Mouse (Mus musculus): ENCODE data around the gene Gm15517. TPM values are rescaled to one million over a fixed set of nuclear protein-coding genes. Genes with fewer than 3 reads are reported as not detected.
A peak's percentile ranks its signal among the peaks of the same experiment; 100 is the strongest.
"Not testable (repeated sequence)": the region's sequence is repeated elsewhere in the genome, so short reads cannot be mapped to it uniquely, and the experiment has no call there.

Gm15517 gene
- polyA plus RNA-seq, 1 experiment from 2014 or later: not detected

DNA sequence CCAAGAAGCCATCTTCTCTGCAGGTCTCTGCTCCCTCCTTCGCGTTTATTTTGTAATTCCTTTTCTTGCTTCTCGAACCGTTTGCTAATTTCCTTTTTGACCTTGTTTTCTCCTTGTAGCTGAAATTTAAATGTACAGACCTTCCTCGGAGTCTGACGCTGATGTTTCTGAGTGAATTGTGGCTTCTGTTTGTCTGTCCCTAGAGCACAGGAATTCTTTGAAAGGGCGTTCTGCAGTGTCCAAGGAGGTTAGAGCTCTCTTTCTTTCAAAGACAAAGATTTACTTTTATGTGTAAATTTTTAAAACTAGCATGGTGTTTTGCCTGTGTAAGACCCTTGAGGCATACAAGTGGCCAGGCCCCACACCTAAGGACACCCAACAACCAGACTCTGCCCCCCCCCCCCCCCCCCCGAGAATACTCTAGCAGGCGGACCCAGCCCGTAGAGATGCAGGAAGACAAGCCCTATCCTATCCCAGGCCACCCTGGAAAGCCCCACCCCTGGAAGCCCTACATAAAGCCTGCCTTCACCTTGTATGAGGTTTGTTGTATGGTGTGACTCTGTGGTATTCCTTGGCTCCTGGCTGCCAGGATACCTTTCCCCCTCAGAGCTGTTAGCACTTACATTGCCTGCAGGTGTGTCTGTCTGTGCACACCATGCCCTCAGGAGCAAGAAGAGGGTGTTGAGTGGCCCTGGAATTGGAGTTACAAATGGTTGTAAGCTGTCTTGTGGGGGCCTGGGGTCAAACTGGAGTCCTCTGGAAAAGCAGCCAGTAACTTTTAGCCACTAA lies 15.4 kb downstream of the Gm15517 start:
- Histone ChIP-seq H3K4me1 (replicated peaks; ENCODE audit: control insufficient read depth, insufficient read depth, low read length) (no peaks in the 10 kb centered on the region), H3K4me3 (replicated peaks; ENCODE audit: low read length) (no peak overlapping the region), H3K27me3 (ENCODE audit: control insufficient read depth, insufficient read depth, low read length) (no peaks in the 10 kb centered on the region), H3K27ac (no peak overlapping the region), H3K36me3 (replicated peaks; ENCODE audit: control insufficient read depth, insufficient read depth) (no peaks in the 10 kb centered on the region), H3K9me3 (ENCODE audit: control insufficient read depth, low read length) (no peaks in the 10 kb centered on the region), H3K4me2 (replicated peaks) (no peak overlapping the region), H3K9ac (no peak overlapping the region)
- 68% methylated on average over 8 of the region's 10 CpGs for WGBS
- ATAC-seq (ENCODE audit: low FRiP score) (no peak), DNase-seq (ENCODE audit: low spot score) (no peak)

GRCm38 (mm10) chr7:44277250-44277622 lies 16.0 kb downstream of the Gm15517 start:
- no peaks in the 10 kb centered on the region for H3K9me3 ChIP-seq (ENCODE audit: control insufficient read depth, low read length)
- H3K4me2 ChIP-seq (replicated peaks): no peak overlapping the region
- WGBS: 39% methylated on average over 2 of the region's 2 CpGs
- no peaks in the 10 kb centered on the region for H3K4me1 ChIP-seq (replicated peaks; ENCODE audit: control insufficient read depth, insufficient read depth, low read length)
- no peak overlapping the region for H3K4me3 ChIP-seq (replicated peaks; ENCODE audit: low read length)
- ATAC-seq (ENCODE audit: low FRiP score) (no peak), DNase-seq (ENCODE audit: low spot score) (no peak)
- no peaks in the 10 kb centered on the region for H3K27me3 ChIP-seq (ENCODE audit: control insufficient read depth, insufficient read depth, low read length)
- H3K9ac ChIP-seq: no peak overlapping the region
- no peaks in the 10 kb centered on the region for H3K36me3 ChIP-seq (replicated peaks; ENCODE audit: control insufficient read depth, insufficient read depth)
- H3K27ac ChIP-seq: no peak overlapping the region

- H3K27ac ChIP-seq: no peak overlapping the region
- H3K9ac ChIP-seq: no peak overlapping the region
- ATAC-seq (ENCODE audit: low FRiP score): no peak
- 67% methylated on average over 1 of the region's 1 CpGs for WGBS
- H3K36me3 ChIP-seq (replicated peaks; ENCODE audit: control insufficient read depth, insufficient read depth): no peaks in the 10 kb centered on the region
- no peaks in the 10 kb centered on the region for H3K27me3 ChIP-seq (ENCODE audit: control insufficient read depth, insufficient read depth, low read length)
- H3K4me1 ChIP-seq (replicated peaks; ENCODE audit: control insufficient read depth, insufficient read depth, low read length): no peaks in the 10 kb centered on the region
- H3K4me2 ChIP-seq (replicated peaks): no peak overlapping the region
- no peak overlapping the region for H3K4me3 ChIP-seq (replicated peaks; ENCODE audit: low read length)
- no peaks in the 10 kb centered on the region for H3K9me3 ChIP-seq (ENCODE audit: control insufficient read depth, low read length)
- no peak for DNase-seq (ENCODE audit: low spot score)
Observed at GRCm38 (mm10) chr7:44280959-44281358, 19.7 kb downstream of the Gm15517 start.

DNA sequence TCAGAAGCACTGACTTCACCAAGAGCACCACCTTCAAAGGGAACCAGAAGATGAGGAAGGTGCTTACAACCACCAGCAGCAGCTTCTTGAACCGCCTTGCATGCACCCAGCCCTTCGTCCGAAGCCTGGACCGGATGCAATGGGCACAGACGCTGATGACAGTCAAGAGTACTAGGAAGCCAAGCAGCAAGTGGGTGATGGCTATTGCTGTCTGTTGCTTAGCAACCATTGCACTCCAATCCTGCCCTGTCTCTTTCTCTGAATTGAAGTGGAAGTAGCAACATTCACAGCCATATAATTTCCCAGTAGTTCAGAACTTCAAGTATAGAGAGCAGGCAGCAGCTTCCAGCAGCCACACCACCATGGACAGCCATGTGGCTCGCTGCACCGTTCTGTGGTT lies 20.3 kb downstream of the Gm15517 start:
- H3K4me3 ChIP-seq (replicated peaks; ENCODE audit: low read length): no peak overlapping the region
- no peak for DNase-seq (ENCODE audit: low spot score)
- H3K27ac ChIP-seq: no peak overlapping the region
- H3K36me3 ChIP-seq (replicated peaks; ENCODE audit: control insufficient read depth, insufficient read depth): no peaks in the 10 kb centered on the region
- 67% methylated on average over 7 of the region's 7 CpGs for WGBS
- no peak overlapping the region for H3K4me2 ChIP-seq (replicated peaks)
- no peaks in the 10 kb centered on the region; the same call in 1 of the 2 replicates for H3K9me3 ChIP-seq (ENCODE audit: control insufficient read depth, low read length)
- H3K4me1 ChIP-seq (replicated peaks; ENCODE audit: control insufficient read depth, insufficient read depth, low read length): no peaks in the 10 kb centered on the region
- no peaks in the 10 kb centered on the region for H3K27me3 ChIP-seq (ENCODE audit: control insufficient read depth, insufficient read depth, low read length)
- no peak overlapping the region for H3K9ac ChIP-seq
- no peak for ATAC-seq (ENCODE audit: low FRiP score)

GRCm38 (mm10) chr7:44287760-44288159 lies 26.5 kb downstream of the Gm15517 start:
- ATAC-seq (ENCODE audit: low FRiP score) (no peak), DNase-seq (ENCODE audit: low spot score) (no peak)
- H3K4me1 ChIP-seq (replicated peaks; ENCODE audit: control insufficient read depth, insufficient read depth, low read length): no peaks in the 10 kb centered on the region
- WGBS: 73% methylated on average over 7 of the region's 7 CpGs
- no peak overlapping the region for H3K9ac ChIP-seq
- H3K27me3 ChIP-seq (ENCODE audit: control insufficient read depth, insufficient read depth, low read length): no peaks in the 10 kb centered on the region
- no peak overlapping the region for H3K27ac ChIP-seq
- no peak overlapping the region for H3K4me2 ChIP-seq (replicated peaks)
- peaks cover 4% of the 10 kb centered on the region; the same call in 1 of the 2 replicates for H3K9me3 ChIP-seq (ENCODE audit: control insufficient read depth, low read length)
- no peaks in the 10 kb centered on the region for H3K36me3 ChIP-seq (replicated peaks; ENCODE audit: control insufficient read depth, insufficient read depth)
- H3K4me3 ChIP-seq (replicated peaks; ENCODE audit: low read length): no peak overlapping the region

- Histone ChIP-seq H3K4me3 (replicated peaks; ENCODE audit: low read length) (no peak overlapping the region), H3K9ac (no peak overlapping the region), H3K4me2 (replicated peaks) (no peak overlapping the region), H3K36me3 (replicated peaks; ENCODE audit: control insufficient read depth, insufficient read depth) (no peaks in the 10 kb centered on the region), H3K27me3 (ENCODE audit: control insufficient read depth, insufficient read depth, low read length) (no peaks in the 10 kb centered on the region), H3K4me1 (replicated peaks; ENCODE audit: control insufficient read depth, insufficient read depth, low read length) (no peaks in the 10 kb centered on the region), H3K9me3 (ENCODE audit: control insufficient read depth, low read length) (peaks cover 4% of the 10 kb centered on the region; the same call in 1 of the 2 replicates), H3K27ac (no peak overlapping the region)
- DNase-seq (ENCODE audit: low spot score): no peak
- no peak for ATAC-seq (ENCODE audit: low FRiP score)
- 83% methylated on average over 4 of the region's 4 CpGs for WGBS
Observed at GRCm38 (mm10) chr7:44290986-44291385, 29.7 kb downstream of the Gm15517 start.

DNA sequence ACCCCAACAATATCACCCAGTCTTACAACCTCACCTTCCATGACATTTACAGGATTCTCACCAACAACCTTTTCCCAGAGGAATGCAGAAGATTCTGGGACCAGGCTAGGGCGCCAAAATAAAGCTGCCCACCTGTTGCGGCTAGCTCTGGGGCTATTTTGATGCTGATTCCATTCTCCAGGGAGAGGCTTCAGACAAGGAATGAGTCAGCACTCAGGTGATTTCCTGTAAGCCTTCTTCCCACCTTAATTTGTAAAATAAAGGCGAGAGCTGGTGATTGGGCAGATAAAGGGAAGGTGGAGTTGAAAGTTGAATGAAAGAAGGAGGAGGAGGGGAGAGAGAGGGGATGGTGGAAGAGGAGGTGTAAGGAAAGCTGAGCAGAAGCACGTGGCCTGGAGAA lies 30.2 kb downstream of the Gm15517 start:
- Histone ChIP-seq H3K4me1 (replicated peaks; ENCODE audit: control insufficient read depth, insufficient read depth, low read length) (no peaks in the 10 kb centered on the region), H3K4me2 (replicated peaks) (no peak overlapping the region), H3K9me3 (ENCODE audit: control insufficient read depth, low read length) (peaks cover 4% of the 10 kb centered on the region; the same call in 1 of the 2 replicates), H3K36me3 (replicated peaks; ENCODE audit: control insufficient read depth, insufficient read depth) (no peaks in the 10 kb centered on the region), H3K4me3 (replicated peaks; ENCODE audit: low read length) (no peak overlapping the region), H3K27me3 (ENCODE audit: control insufficient read depth, insufficient read depth, low read length) (no peaks in the 10 kb centered on the region), H3K27ac (no peak overlapping the region), H3K9ac (no peak overlapping the region)
- ATAC-seq (ENCODE audit: low FRiP score) (no peak), DNase-seq (ENCODE audit: low spot score) (no peak)
- 49% methylated on average over 4 of the region's 4 CpGs for WGBS

GRCm38 (mm10) chr7:44297501-44297900 lies 36.3 kb downstream of the Gm15517 start:
- H3K27ac ChIP-seq; DNase-seq (ENCODE audit: low spot score); H3K27me3 ChIP-seq (ENCODE audit: control insufficient read depth, insufficient read depth, low read length); H3K4me3 ChIP-seq (replicated peaks; ENCODE audit: low read length); ATAC-seq (ENCODE audit: low FRiP score); H3K9me3 ChIP-seq (ENCODE audit: control insufficient read depth, low read length); H3K4me2 ChIP-seq (replicated peaks); H3K4me1 ChIP-seq (replicated peaks; ENCODE audit: control insufficient read depth, insufficient read depth, low read length); H3K9ac ChIP-seq; H3K36me3 ChIP-seq (replicated peaks; ENCODE audit: control insufficient read depth, insufficient read depth): not testable (repeated sequence)
- 83% methylated on average over 2 of the region's 2 CpGs for WGBS

DNA sequence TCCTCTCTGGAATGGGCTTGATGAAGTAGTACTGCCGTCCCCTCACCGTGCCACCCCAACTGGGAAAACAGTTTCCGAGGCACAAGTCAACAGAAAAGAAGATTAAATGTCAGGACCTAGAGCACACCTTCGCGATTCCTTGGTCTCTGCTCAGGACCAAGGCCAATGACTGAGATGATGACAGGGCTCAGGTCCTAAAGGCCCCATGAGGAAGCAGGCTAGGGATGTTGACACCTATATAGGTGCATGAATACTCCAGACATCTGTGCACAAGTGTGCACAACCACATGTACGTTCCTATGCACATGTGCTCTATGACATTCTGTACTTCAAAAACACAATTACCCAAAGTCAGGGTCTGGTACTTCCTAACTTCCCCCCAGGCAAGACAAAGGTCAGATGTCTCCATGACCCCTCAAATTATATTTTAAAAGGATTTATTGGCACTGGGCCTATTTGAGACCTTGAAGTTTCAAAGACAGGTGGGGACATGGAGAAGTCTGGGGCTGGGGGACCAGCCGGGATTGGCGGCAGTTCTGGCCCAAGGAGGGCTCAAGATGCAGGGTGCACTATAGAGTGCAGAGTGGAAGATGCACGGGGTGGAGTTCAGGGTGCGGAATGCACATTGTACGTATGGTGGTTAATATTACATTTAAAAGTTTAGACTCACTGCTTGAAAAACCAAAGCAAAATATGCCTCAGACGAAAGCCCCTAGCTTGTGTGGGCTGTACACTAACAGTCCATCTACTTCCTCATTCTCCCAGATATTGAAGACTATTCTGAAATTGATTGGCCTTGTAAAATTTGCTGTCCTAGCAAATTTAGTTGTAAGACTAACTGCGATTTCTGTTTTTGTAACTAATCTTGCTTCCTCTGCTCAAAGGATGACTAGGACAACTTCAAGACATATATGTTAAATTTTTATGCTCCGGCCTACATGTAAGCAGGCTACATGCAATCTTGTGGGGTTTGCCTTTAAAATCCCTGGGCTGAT lies 42.4 kb downstream of the Gm15517 start:
- ATAC-seq (ENCODE audit: low FRiP score): no peak
- Histone ChIP-seq H3K4me2 (replicated peaks) (peak overlapping the region; percentile 74), H3K27ac (peak overlapping the region; percentile 95), H3K36me3 (replicated peaks; ENCODE audit: control insufficient read depth, insufficient read depth) (no peaks in the 10 kb centered on the region), H3K4me1 (replicated peaks; ENCODE audit: control insufficient read depth, insufficient read depth, low read length) (peaks cover 10% of the 10 kb centered on the region), H3K9me3 (ENCODE audit: control insufficient read depth, low read length) (no peaks in the 10 kb centered on the region), H3K9ac (peak overlapping the region; percentile 93), H3K27me3 (ENCODE audit: control insufficient read depth, insufficient read depth, low read length) (no peaks in the 10 kb centered on the region), H3K4me3 (replicated peaks; ENCODE audit: low read length) (peak overlapping the region; percentile 66)
- DNase-seq (ENCODE audit: low spot score): no peak
- 87% methylated on average over 14 of the region's 14 CpGs for WGBS
